Mouse (Mus musculus): ENCODE results near the gene Gm21454. TPM values are rescaled to one million over a fixed set of nuclear protein-coding genes. Genes with fewer than 3 reads are reported as not detected.

Gm21454 gene
- not detected for polyA plus RNA-seq (2014; fragmentation: Illumina TruSeq; extraction: RNeasy Lipid Tissue Mini Kit (QIAGEN cat#74804); ENCODE audit: low read depth, low replicate concordance)

GRCm38 (mm10) chrY:13252091-13252490, at the start of gene Gm21454, which contains the start of gene Gm21440:
Gene Gm21454, plus strand, starts transcription at chrY:13252442.
Gene Gm21440, plus strand, starts transcription at chrY:13252391.

GRCm38 (mm10) chrY:13223828-13224227, 28.4 kb upstream of the Gm21454 start, which contains the start of gene Gm21828:
Gene Gm21828, minus strand, starts transcription at chrY:13223928.

DNA sequence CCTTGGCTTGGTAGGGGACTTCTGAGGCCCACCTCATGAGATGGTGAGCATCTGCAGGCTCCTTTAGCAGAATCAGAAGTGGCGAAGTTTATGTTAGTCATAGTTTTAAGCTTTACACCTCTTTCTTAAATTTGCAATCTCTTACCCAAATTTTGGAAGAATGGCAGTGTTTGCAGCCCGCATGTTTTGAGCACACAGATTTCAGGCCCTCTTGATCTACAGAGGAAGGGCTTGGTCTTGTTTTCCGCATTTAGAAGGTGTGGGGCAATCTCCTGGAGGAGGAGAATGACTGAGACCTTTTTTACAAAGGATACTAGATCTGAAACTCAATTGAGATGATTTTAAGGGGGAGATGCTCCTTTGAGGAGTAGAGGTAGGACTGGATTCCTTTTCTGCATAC, 96.7 kb downstream of the Gm21454 start, which contains the start of gene Gm21725:
TSS of gene Gm21725 (minus strand) at position 101 of the 400 bp plus-strand sequence.

Other genes starting within 250 kb of the Gm21454 start
- not detected for gene Gm20807, start 209.6 kb upstream of the Gm21454 start, polyA plus RNA-seq (2014; fragmentation: Illumina TruSeq; extraction: RNeasy Lipid Tissue Mini Kit (QIAGEN cat#74804); ENCODE audit: low read depth, low replicate concordance)
- gene Gm21891, start 119.0 kb upstream of the Gm21454 start, polyA plus RNA-seq (2014; fragmentation: Illumina TruSeq; extraction: RNeasy Lipid Tissue Mini Kit (QIAGEN cat#74804); ENCODE audit: low read depth, low replicate concordance): not detected
- gene Gm21425, start 90.5 kb upstream of the Gm21454 start, polyA plus RNA-seq (2014; fragmentation: Illumina TruSeq; extraction: RNeasy Lipid Tissue Mini Kit (QIAGEN cat#74804); ENCODE audit: low read depth, low replicate concordance): not detected
- gene Gm21828, start 28.5 kb upstream of the Gm21454 start, polyA plus RNA-seq (2014; fragmentation: Illumina TruSeq; extraction: RNeasy Lipid Tissue Mini Kit (QIAGEN cat#74804); ENCODE audit: low read depth, low replicate concordance): not detected
- not detected for gene Gm21440, start 51 bp upstream of the Gm21454 start, polyA plus RNA-seq (2014; fragmentation: Illumina TruSeq; extraction: RNeasy Lipid Tissue Mini Kit (QIAGEN cat#74804); ENCODE audit: low read depth, low replicate concordance)
- not detected for gene Gm21725, start 96.6 kb downstream of the Gm21454 start, polyA plus RNA-seq (2014; fragmentation: Illumina TruSeq; extraction: RNeasy Lipid Tissue Mini Kit (QIAGEN cat#74804); ENCODE audit: low read depth, low replicate concordance)
- not detected for gene Gm21866, start 213.1 kb downstream of the Gm21454 start, polyA plus RNA-seq (2014; fragmentation: Illumina TruSeq; extraction: RNeasy Lipid Tissue Mini Kit (QIAGEN cat#74804); ENCODE audit: low read depth, low replicate concordance)
- not detected for gene Gm20773, start 241.6 kb downstream of the Gm21454 start, polyA plus RNA-seq (2014; fragmentation: Illumina TruSeq; extraction: RNeasy Lipid Tissue Mini Kit (QIAGEN cat#74804); ENCODE audit: low read depth, low replicate concordance)

Data from adrenal gland, adult 10 weeks (tissue).